Mouse (Mus musculus): ENCODE measurements around the gene Asap3. TPM values are rescaled to one million over a fixed set of nuclear protein-coding genes. Genes with fewer than 3 reads are reported as not detected.

Gene Asap3
- polyA plus RNA-seq, 1 experiment from 2014 or later: 4.4 TPM

GRCm38 (mm10) chr4:136224677-136225460, 18.7 kb downstream of the Asap3 start:
- no peak overlapping the region for H3K9ac ChIP-seq (ENCODE audit: low read depth, low read length)
- no peaks in the 10 kb centered on the region for H3K36me3 ChIP-seq (ENCODE audit: control insufficient read depth, insufficient read depth, low read length)
- no peaks in the 10 kb centered on the region for H3K9me3 ChIP-seq (ENCODE audit: control insufficient read depth, low read length)
- ATAC-seq: no peak
- H3K4me2 ChIP-seq (ENCODE audit: low read depth, low read length): no peak overlapping the region
- H3K27ac ChIP-seq (ENCODE audit: low read length): no peak overlapping the region
- H3K27me3 ChIP-seq (replicated peaks; ENCODE audit: control insufficient read depth, insufficient read depth, low read length): no peaks in the 10 kb centered on the region
- H3K4me3 ChIP-seq (ENCODE audit: low read length): no peak overlapping the region
- WGBS: 81% methylated on average over 23 of the region's 23 CpGs
- peaks cover 17% of the 10 kb centered on the region for H3K4me1 ChIP-seq (ENCODE audit: control insufficient read depth, insufficient read depth, low read length)

- Histone ChIP-seq H3K9ac (ENCODE audit: low read depth, low read length) (no peak overlapping the region), H3K4me3 (ENCODE audit: low read length) (no peak overlapping the region), H3K4me2 (ENCODE audit: low read depth, low read length) (no peak overlapping the region), H3K27ac (ENCODE audit: low read length) (no peak overlapping the region), H3K4me1 (ENCODE audit: control insufficient read depth, insufficient read depth, low read length) (peaks cover 14% of the 10 kb centered on the region), H3K36me3 (ENCODE audit: control insufficient read depth, insufficient read depth, low read length) (no peaks in the 10 kb centered on the region), H3K9me3 (ENCODE audit: control insufficient read depth, low read length) (no peaks in the 10 kb centered on the region), H3K27me3 (replicated peaks; ENCODE audit: control insufficient read depth, insufficient read depth, low read length) (no peaks in the 10 kb centered on the region)
- WGBS: 66% methylated on average over 7 of the region's 7 CpGs
- ATAC-seq: no peak
Measured at GRCm38 (mm10) chr4:136227408-136227807, 21.2 kb downstream of the Asap3 start.

- Histone ChIP-seq H3K4me3 (ENCODE audit: low read length) (no peak overlapping the region), H3K9me3 (ENCODE audit: control insufficient read depth, low read length) (no peaks in the 10 kb centered on the region), H3K4me2 (ENCODE audit: low read depth, low read length) (no peak overlapping the region), H3K27ac (ENCODE audit: low read length) (no peak overlapping the region), H3K9ac (ENCODE audit: low read depth, low read length) (no peak overlapping the region), H3K4me1 (ENCODE audit: control insufficient read depth, insufficient read depth, low read length) (peaks cover 14% of the 10 kb centered on the region), H3K27me3 (replicated peaks; ENCODE audit: control insufficient read depth, insufficient read depth, low read length) (no peaks in the 10 kb centered on the region), H3K36me3 (ENCODE audit: control insufficient read depth, insufficient read depth, low read length) (no peaks in the 10 kb centered on the region)
- ATAC-seq: peak; percentile 16; the same call in 1 of the 2 replicates
- WGBS: 71% methylated on average over 5 of the region's 5 CpGs
Measured at GRCm38 (mm10) chr4:136228640-136229039, 22.5 kb downstream of the Asap3 start.

GRCm38 (mm10) chr4:136238669-136239068, 32.5 kb downstream of the Asap3 start:
- Histone ChIP-seq H3K9ac (ENCODE audit: low read depth, low read length) (no peak overlapping the region; the same call in 1 of the 2 replicates), H3K27ac (ENCODE audit: low read length) (no peak overlapping the region), H3K4me2 (ENCODE audit: low read depth, low read length) (no peak overlapping the region), H3K4me3 (ENCODE audit: low read length) (no peak overlapping the region), H3K27me3 (replicated peaks; ENCODE audit: control insufficient read depth, insufficient read depth, low read length) (no peaks in the 10 kb centered on the region), H3K36me3 (ENCODE audit: control insufficient read depth, insufficient read depth, low read length) (no peaks in the 10 kb centered on the region; the same call in 1 of the 2 replicates), H3K9me3 (ENCODE audit: control insufficient read depth, low read length) (no peaks in the 10 kb centered on the region), H3K4me1 (ENCODE audit: control insufficient read depth, insufficient read depth, low read length) (peaks cover 3% of the 10 kb centered on the region)
- 43% methylated on average over 13 of the region's 13 CpGs for WGBS
- ATAC-seq: no peak

GRCm38 (mm10) chr4:136239111-136239510, 32.9 kb downstream of the Asap3 start:
- H3K4me3 ChIP-seq (ENCODE audit: low read length): no peak overlapping the region
- no peaks in the 10 kb centered on the region; the same call in 1 of the 2 replicates for H3K36me3 ChIP-seq (ENCODE audit: control insufficient read depth, insufficient read depth, low read length)
- no peak overlapping the region for H3K9ac ChIP-seq (ENCODE audit: low read depth, low read length)
- peaks cover 3% of the 10 kb centered on the region for H3K4me1 ChIP-seq (ENCODE audit: control insufficient read depth, insufficient read depth, low read length)
- 78% methylated on average over 9 of the region's 9 CpGs for WGBS
- no peak overlapping the region for H3K4me2 ChIP-seq (ENCODE audit: low read depth, low read length)
- H3K27me3 ChIP-seq (replicated peaks; ENCODE audit: control insufficient read depth, insufficient read depth, low read length): no peaks in the 10 kb centered on the region
- ATAC-seq: no peak
- no peak overlapping the region for H3K27ac ChIP-seq (ENCODE audit: low read length)
- H3K9me3 ChIP-seq (ENCODE audit: control insufficient read depth, low read length): no peaks in the 10 kb centered on the region

- Histone ChIP-seq H3K9ac (ENCODE audit: low read depth, low read length) (no peak overlapping the region), H3K4me1 (ENCODE audit: control insufficient read depth, insufficient read depth, low read length) (peaks cover 3% of the 10 kb centered on the region), H3K4me3 (ENCODE audit: low read length) (no peak overlapping the region), H3K4me2 (ENCODE audit: low read depth, low read length) (no peak overlapping the region), H3K27me3 (replicated peaks; ENCODE audit: control insufficient read depth, insufficient read depth, low read length) (no peaks in the 10 kb centered on the region), H3K36me3 (ENCODE audit: control insufficient read depth, insufficient read depth, low read length) (no peaks in the 10 kb centered on the region; the same call in 1 of the 2 replicates), H3K27ac (ENCODE audit: low read length) (no peak overlapping the region), H3K9me3 (ENCODE audit: control insufficient read depth, low read length) (no peaks in the 10 kb centered on the region)
- 24% methylated on average over 8 of the region's 8 CpGs for WGBS
- peak; percentile 49; the same call in 1 of the 2 replicates for ATAC-seq
Measured at GRCm38 (mm10) chr4:136239622-136240021, 33.5 kb downstream of the Asap3 start.

- no peak overlapping the region for H3K27ac ChIP-seq (ENCODE audit: low read length)
- no peaks in the 10 kb centered on the region; the same call in 1 of the 2 replicates for H3K36me3 ChIP-seq (ENCODE audit: control insufficient read depth, insufficient read depth, low read length)
- no peak overlapping the region for H3K9ac ChIP-seq (ENCODE audit: low read depth, low read length)
- H3K4me1 ChIP-seq (ENCODE audit: control insufficient read depth, insufficient read depth, low read length): peaks cover 3% of the 10 kb centered on the region
- H3K4me2 ChIP-seq (ENCODE audit: low read depth, low read length): no peak overlapping the region
- no peak for ATAC-seq
- 81% methylated on average over 14 of the region's 14 CpGs for WGBS
- H3K9me3 ChIP-seq (ENCODE audit: control insufficient read depth, low read length): no peaks in the 10 kb centered on the region
- no peak overlapping the region for H3K4me3 ChIP-seq (ENCODE audit: low read length)
- H3K27me3 ChIP-seq (replicated peaks; ENCODE audit: control insufficient read depth, insufficient read depth, low read length): no peaks in the 10 kb centered on the region
Measured at GRCm38 (mm10) chr4:136240123-136240522, 34.0 kb downstream of the Asap3 start.

- no peaks in the 10 kb centered on the region for H3K9me3 ChIP-seq (ENCODE audit: control insufficient read depth, low read length)
- no peak for ATAC-seq
- no peaks in the 10 kb centered on the region for H3K27me3 ChIP-seq (replicated peaks; ENCODE audit: control insufficient read depth, insufficient read depth, low read length)
- peaks cover 3% of the 10 kb centered on the region for H3K4me1 ChIP-seq (ENCODE audit: control insufficient read depth, insufficient read depth, low read length)
- H3K4me2 ChIP-seq (ENCODE audit: low read depth, low read length): no peak overlapping the region
- WGBS: 69% methylated on average over 8 of the region's 8 CpGs
- no peak overlapping the region for H3K9ac ChIP-seq (ENCODE audit: low read depth, low read length)
- no peak overlapping the region for H3K27ac ChIP-seq (ENCODE audit: low read length)
- no peaks in the 10 kb centered on the region; the same call in 1 of the 2 replicates for H3K36me3 ChIP-seq (ENCODE audit: control insufficient read depth, insufficient read depth, low read length)
- H3K4me3 ChIP-seq (ENCODE audit: low read length): no peak overlapping the region
Measured at GRCm38 (mm10) chr4:136240955-136241354, 34.8 kb downstream of the Asap3 start.

GRCm38 (mm10) chr4:136242065-136242703, 36.0 kb downstream of the Asap3 start:
- Histone ChIP-seq H3K9ac (ENCODE audit: low read depth, low read length) (no peak overlapping the region), H3K27ac (ENCODE audit: low read length) (no peak overlapping the region), H3K9me3 (ENCODE audit: control insufficient read depth, low read length) (no peaks in the 10 kb centered on the region), H3K27me3 (replicated peaks; ENCODE audit: control insufficient read depth, insufficient read depth, low read length) (no peaks in the 10 kb centered on the region), H3K4me3 (ENCODE audit: low read length) (no peak overlapping the region), H3K4me1 (ENCODE audit: control insufficient read depth, insufficient read depth, low read length) (peaks cover 13% of the 10 kb centered on the region), H3K4me2 (ENCODE audit: low read depth, low read length) (no peak overlapping the region), H3K36me3 (ENCODE audit: control insufficient read depth, insufficient read depth, low read length) (no peaks in the 10 kb centered on the region; the same call in 1 of the 2 replicates)
- WGBS: 48% methylated on average over 8 of the region's 8 CpGs
- no peak for ATAC-seq
